Mouse (Mus musculus): ENCODE data around the gene Kif13a.

DNA sequence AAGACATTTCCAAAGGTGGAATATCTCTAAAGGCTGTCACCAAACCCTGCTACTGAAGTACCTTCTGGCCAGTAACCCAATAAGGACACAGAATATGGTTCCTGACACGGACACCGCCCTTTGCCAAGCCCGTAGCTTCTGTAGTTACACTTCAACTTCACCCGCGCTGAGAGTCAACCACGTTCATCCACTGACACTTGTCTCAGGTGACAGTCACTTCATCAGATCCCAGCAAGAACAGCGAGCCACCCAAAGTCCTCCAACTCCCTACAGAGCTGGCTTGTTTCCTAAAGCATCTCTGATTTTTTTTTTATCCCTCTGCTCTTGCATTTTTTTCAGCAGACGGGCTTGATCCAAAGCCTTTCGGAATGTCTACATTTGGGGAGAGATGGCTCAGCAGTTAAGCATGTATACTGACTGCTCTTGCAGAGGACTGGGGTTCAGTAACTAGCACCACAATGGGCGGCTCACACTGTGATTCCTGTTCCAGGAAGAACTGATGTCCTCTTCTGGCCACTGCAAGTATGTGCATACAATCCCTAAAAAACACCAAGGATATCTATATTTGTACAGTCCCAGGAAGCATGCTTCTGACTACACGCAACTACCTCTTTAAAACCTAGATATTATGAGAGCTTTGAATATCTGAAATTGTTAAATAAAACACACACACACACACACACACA is 28.7 kb downstream of the Kif13a start:
- TF ChIP-seq SMC3 (IDR thresholded peaks at IDR 0.05; ENCODE audit: low read depth, low read length): no peak
- no peak for TF ChIP-seq MAFK (IDR thresholded peaks at IDR 0.05; ENCODE audit: borderline replicate concordance, low read depth, low read length)
- no peak for TF ChIP-seq EP300 (IDR thresholded peaks at IDR 0.05; ENCODE audit: low read depth in 1 of 2, low read length in 2 of 2)
- TF ChIP-seq NRF1 (IDR thresholded peaks at IDR 0.05; ENCODE audit: insufficient read depth, low read depth, low read length, poor library complexity, severe bottlenecking): no peak
- no peak for TF ChIP-seq CTCF (IDR thresholded peaks at IDR 0.05 in 2 of 3, conservative IDR thresholded peaks at IDR 0.05 in 1 of 3; ENCODE audit: control insufficient read depth in 1 of 3, insufficient read depth in 1 of 3, low read depth in 2 of 3, low read length in 3 of 3, poor library complexity in 1 of 3, severe bottlenecking in 1 of 3)
- no peak for TF ChIP-seq HCFC1 (IDR thresholded peaks at IDR 0.05; ENCODE audit: low read depth, low read length)
- no peak for TF ChIP-seq POLR2A (IDR thresholded peaks at IDR 0.05; ENCODE audit: control insufficient read depth in 1 of 2, insufficient read depth in 1 of 2, low read depth in 1 of 2, low read length in 2 of 2, poor library complexity in 1 of 2)

All from MEL (cell line).